Mouse (Mus musculus): ENCODE data around the gene Grin2c.

GRCm38 (mm10) chr11:115223877-115224276 lies 43.2 kb downstream of the Grin2c start:
- TF ChIP-seq CTCF (IDR thresholded peaks at IDR 0.05; ENCODE audit: low read depth) (no peak), EP300 (IDR thresholded peaks at IDR 0.05; ENCODE audit: low read depth) (no peak)

Data from liver, postnatal 0 days (tissue).